Mouse (Mus musculus) stomach, embryonic 14.5 days (tissue): ENCODE measurements around the gene Fbxw2. TPM values are rescaled to one million over a fixed set of nuclear protein-coding genes. Genes with fewer than 3 reads are reported as not detected.
A peak's percentile ranks its signal among the peaks of the same experiment; 100 is the strongest.

Source experiments
- ATAC-seq: fragments of 200-750 bp; cut with Nextera tagmentation; 2 replicates; pipeline ENCODE4 v1.8.0; 2017; ENCODE audit warnings: low read depth, moderate TSS enrichment; ENCODE audit not compliant: insufficient number of reproducible peaks, insufficient read depth, low FRiP score
- H3K27ac ChIP-seq: fragments of 300-500 bp; sonication (generic); 2 replicates; pipeline ENCODE4 v1.5.1; 2014; ENCODE audit warnings: mild to moderate bottlenecking, low read length, moderate library complexity, mixed read lengths
- H3K27me3 ChIP-seq: fragments of 300-500 bp; sonication (generic); 2 replicates; pipeline ENCODE4 v1.6.1; 2014; ENCODE audit warnings: low read length, control low read depth, mixed read lengths; ENCODE audit not compliant: control insufficient read depth, insufficient read depth
- H3K36me3 ChIP-seq: fragments of 300-500 bp; sonication (generic); 2 replicates; pipeline ENCODE4 v1.6.1; 2014; ENCODE audit warnings: mild to moderate bottlenecking, control low read depth, low read length, moderate library complexity, mixed read lengths; ENCODE audit not compliant: control insufficient read depth, insufficient read depth
- H3K4me1 ChIP-seq: fragments of 300-500 bp; sonication (generic); 2 replicates; pipeline ENCODE4 v1.6.1; 2014; ENCODE audit warnings: low read length, control low read depth, mixed read lengths; ENCODE audit not compliant: control insufficient read depth, insufficient read depth
- H3K4me2 ChIP-seq: fragments of 300-500 bp; sonication (generic); replicated peaks from 2 replicates; pipeline ENCODE4 v1.6.1; 2014; ENCODE audit warnings: low read depth, low read length, control low read depth
- H3K4me3 ChIP-seq: fragments of 300-500 bp; sonication (generic); 2 replicates; pipeline ENCODE4 v1.5.1; 2014; ENCODE audit warnings: low read depth, low read length, control low read depth
- H3K9ac ChIP-seq: fragments of 300-500 bp; sonication (generic); replicated peaks from 2 replicates; pipeline ENCODE4 v1.6.1; 2014; ENCODE audit warnings: low read depth, mild to moderate bottlenecking, control low read depth, low read length, moderate library complexity, mixed read lengths
- H3K9me3 ChIP-seq: fragments of 300-500 bp; sonication (generic); 2 replicates; pipeline ENCODE4 v1.6.1; 2016; ENCODE audit warnings: low read depth, low read length, control low read depth; ENCODE audit not compliant: control insufficient read depth
- WGBS: fragments of 180-500 bp; shearing (Covaris S2); extraction: QIAGEN DNeasy Blood & Tissue Kit; methylation state at CpG from one replicate; pipeline ENCODE4 v1.1.7; 2014; 5-methylcytosine and 5-hydroxymethylcytosine counted together
- polyA plus RNA-seq: library from polyadenylated mRNA; unstranded; fragments of >200 nt; fragmentation: Nextera tagmentation; extraction: Ambion mirVana; gene quantifications from 2 replicates; pipeline ENCODE4 v1.2.1, GENCODE M21; 2014

Gene Fbxw2
- 69.8 and 75.7 TPM in 2 replicates for polyA plus RNA-seq

- Histone ChIP-seq H3K27ac (peak within 1 kb of the TSS; percentile 80; the same call in 1 of the 2 replicates), H3K4me2 (peak within 1 kb of the TSS; percentile 88), H3K4me1 (peaks cover 6% of the 10 kb centered on the region; the same call in 1 of the 2 replicates), H3K9me3 (no peaks in the 10 kb centered on the region), H3K9ac (peak within 1 kb of the TSS; percentile 91), H3K36me3 (peaks cover 4% of the 10 kb centered on the region; the same call in 1 of the 2 replicates), H3K4me3 (peak within 1 kb of the TSS; percentile 95), H3K27me3 (no peaks in the 10 kb centered on the region)
- WGBS = under 1% methylated on average over 57 of the region's 57 CpGs
- peak; percentile 97 for ATAC-seq
Measured at GRCm38 (mm10) chr2:34825827-34826459, at the start of gene Fbxw2. Gene Fbxw2 (minus strand): TSS chr2:34826311.

GRCm38 (mm10) chr2:34874816-34875345, 48.8 kb upstream of the Fbxw2 start, which contains the start of gene Psmd5:
Gene Psmd5 (minus strand): TSS chr2:34874968.
- Histone ChIP-seq H3K4me2 (peak within 1 kb of the TSS; percentile 39), H3K36me3 (no peaks in the 10 kb centered on the region), H3K9ac (no peak within 1 kb of the TSS), H3K27ac (no peak within 1 kb of the TSS), H3K9me3 (no peaks in the 10 kb centered on the region), H3K27me3 (no peaks in the 10 kb centered on the region), H3K4me1 (peaks cover under 1% of the 10 kb centered on the region; the same call in 1 of the 2 replicates), H3K4me3 (peak within 1 kb of the TSS; percentile 15; the same call in 1 of the 2 replicates)
- no peak for ATAC-seq
- WGBS = 15% methylated on average over 8 of the region's 8 CpGs

GRCm38 (mm10) chr2:34874271-34874670, 48.2 kb upstream of the Fbxw2 start, which contains the start of gene Cutal:
Gene Cutal (plus strand): TSS chr2:34874396.
- ATAC-seq = no peak
- peaks cover 5% of the 10 kb centered on the region; the same call in 1 of the 2 replicates for H3K4me1 ChIP-seq
- H3K27ac ChIP-seq = no peak within 1 kb of the TSS
- H3K36me3 ChIP-seq = no peaks in the 10 kb centered on the region
- 2% methylated on average over 14 of the region's 14 CpGs for WGBS
- no peak within 1 kb of the TSS for H3K9ac ChIP-seq
- H3K4me2 ChIP-seq = peak within 1 kb of the TSS; percentile 39
- H3K27me3 ChIP-seq = no peaks in the 10 kb centered on the region
- peak within 1 kb of the TSS; percentile 15; the same call in 1 of the 2 replicates for H3K4me3 ChIP-seq
- no peaks in the 10 kb centered on the region for H3K9me3 ChIP-seq

GRCm38 (mm10) chr2:34870520-34871474, 44.7 kb upstream of the Fbxw2 start:
- H3K9me3 ChIP-seq = no peaks in the 10 kb centered on the region
- H3K27me3 ChIP-seq = no peaks in the 10 kb centered on the region
- peak overlapping the region; percentile 84 for H3K9ac ChIP-seq
- H3K36me3 ChIP-seq = 0 out of 2 replicates have a peak, but pooled peaks cover 4% of the 10 kb centered on the region
- peak; percentile 97 for ATAC-seq
- peak overlapping the region; percentile 84 for H3K4me3 ChIP-seq
- peak overlapping the region; percentile 92 for H3K27ac ChIP-seq
- H3K4me1 ChIP-seq = peaks cover 7% of the 10 kb centered on the region; the same call in 1 of the 2 replicates
- peak overlapping the region; percentile 63 for H3K4me2 ChIP-seq
- under 1% methylated on average over 67 of the region's 67 CpGs for WGBS

GRCm38 (mm10) chr2:34869680-34870079, 43.6 kb upstream of the Fbxw2 start:
- Histone ChIP-seq H3K4me3 (peak overlapping the region; percentile 84), H3K4me2 (peak overlapping the region; percentile 61), H3K36me3 (peaks cover 11% of the 10 kb centered on the region), H3K9me3 (no peaks in the 10 kb centered on the region), H3K27ac (no peak overlapping the region), H3K4me1 (peaks cover 7% of the 10 kb centered on the region; the same call in 1 of the 2 replicates), H3K27me3 (no peaks in the 10 kb centered on the region), H3K9ac (peak overlapping the region; percentile 84)
- WGBS = 38% methylated on average over 5 of the region's 5 CpGs
- no peak for ATAC-seq

- no peak overlapping the region for H3K4me2 ChIP-seq
- no peaks in the 10 kb centered on the region for H3K27me3 ChIP-seq
- ATAC-seq = no peak
- H3K27ac ChIP-seq = no peak overlapping the region
- H3K4me1 ChIP-seq = no peaks in the 10 kb centered on the region
- H3K36me3 ChIP-seq = peaks cover 70% of the 10 kb centered on the region
- no peak overlapping the region for H3K9ac ChIP-seq
- 89% methylated on average over 8 of the region's 8 CpGs for WGBS
- no peaks in the 10 kb centered on the region for H3K9me3 ChIP-seq
- H3K4me3 ChIP-seq = no peak overlapping the region
Measured at GRCm38 (mm10) chr2:34857728-34858127, 31.6 kb upstream of the Fbxw2 start.

- Histone ChIP-seq H3K27me3 (no peaks in the 10 kb centered on the region), H3K36me3 (peaks cover 69% of the 10 kb centered on the region), H3K4me1 (no peaks in the 10 kb centered on the region), H3K9ac (no peak overlapping the region), H3K4me2 (no peak overlapping the region), H3K27ac (no peak overlapping the region), H3K9me3 (no peaks in the 10 kb centered on the region), H3K4me3 (no peak overlapping the region)
- WGBS = 90% methylated on average over 4 of the region's 4 CpGs
- no peak for ATAC-seq
Measured at GRCm38 (mm10) chr2:34855265-34855664, 29.2 kb upstream of the Fbxw2 start.

- H3K9me3 ChIP-seq = no peaks in the 10 kb centered on the region
- 88% methylated on average over 1 of the region's 1 CpGs for WGBS
- H3K27me3 ChIP-seq = no peaks in the 10 kb centered on the region
- H3K4me1 ChIP-seq = no peaks in the 10 kb centered on the region
- H3K4me3 ChIP-seq = no peak overlapping the region
- peaks cover 16% of the 10 kb centered on the region for H3K36me3 ChIP-seq
- H3K9ac ChIP-seq = no peak overlapping the region
- no peak overlapping the region for H3K4me2 ChIP-seq
- H3K27ac ChIP-seq = no peak overlapping the region
- no peak for ATAC-seq
Measured at GRCm38 (mm10) chr2:34847702-34848101, 21.6 kb upstream of the Fbxw2 start.
